Mouse (Mus musculus) telencephalon, adult 2 months (tissue): ENCODE data around the gene Rai1.

Experiments used
- DNase-seq: peaks from one replicate; pipeline ENCODE4 v3.0.0-alpha.2; 2011; ENCODE audit warnings: low read depth, low spot score

Rai1 gene

GRCm38 (mm10) chr11:60163362-60163761 is 58.5 kb downstream of the Rai1 start:
- DNase-seq = no peak

- no peak for DNase-seq
These were observed 59.6 kb downstream of the Rai1 start for GRCm38 (mm10) chr11:60164450-60164849.

- DNase-seq = no peak
These were observed 60.3 kb downstream of the Rai1 start for GRCm38 (mm10) chr11:60165076-60165475.

GRCm38 (mm10) chr11:60168780-60169179 is 64.0 kb downstream of the Rai1 start:
- DNase-seq = no peak

GRCm38 (mm10) chr11:60172074-60172473 is 67.3 kb downstream of the Rai1 start:
- DNase-seq = no peak

- no peak for DNase-seq
These were observed 68.9 kb downstream of the Rai1 start for GRCm38 (mm10) chr11:60173606-60174184.

GRCm38 (mm10) chr11:60175371-60176181 is 70.8 kb downstream of the Rai1 start:
- DNase-seq = peak; percentile 75

- DNase-seq = peak; percentile 69
These were observed 71.6 kb downstream of the Rai1 start for GRCm38 (mm10) chr11:60176182-60176974.

- DNase-seq = peak; percentile 70
These were observed 72.3 kb downstream of the Rai1 start for GRCm38 (mm10) chr11:60176975-60177657.

- no peak for DNase-seq
These were observed 73.2 kb downstream of the Rai1 start for GRCm38 (mm10) chr11:60178005-60178404.

- DNase-seq = no peak
These were observed 73.7 kb downstream of the Rai1 start for GRCm38 (mm10) chr11:60178506-60178905.

GRCm38 (mm10) chr11:60182116-60182670 is 77.4 kb downstream of the Rai1 start:
- no peak for DNase-seq

- DNase-seq = no peak
These were observed 77.9 kb downstream of the Rai1 start for GRCm38 (mm10) chr11:60182741-60183140.

- DNase-seq = peak; percentile 64
These were observed 79.8 kb downstream of the Rai1 start for GRCm38 (mm10) chr11:60184346-60185325.

- no peak for DNase-seq
These were observed 80.8 kb downstream of the Rai1 start for GRCm38 (mm10) chr11:60185396-60186231.

GRCm38 (mm10) chr11:60187070-60187469 is 82.3 kb downstream of the Rai1 start:
- no peak for DNase-seq

- DNase-seq = no peak
These were observed 83.6 kb downstream of the Rai1 start for GRCm38 (mm10) chr11:60188275-60188853.

GRCm38 (mm10) chr11:60189501-60190040 is 84.8 kb downstream of the Rai1 start:
- no peak for DNase-seq
